In genomic region chr8:60865504-60866114, GRCm38 (mm10) we compare ENCODE assay signal across 9 mouse cellular contexts. TPM values are rescaled to one million over a fixed set of nuclear protein-coding genes. Genes with fewer than 3 reads are reported as not detected.
DNase-seq lines count a peak whose midpoint lies in the region; ATAC-seq and TF ChIP-seq lines count a peak whose summit lies in the region.
"Had no signal": no experiment of that assay in that cellular context is flagged by ENCODE, and none has a peak within 500 bp of the region (broad histone marks: within the 10 kb centered on the region; RNA-seq: fewer than 3 reads in every experiment).

No protein-coding gene starts in this region.

- H3K4me1 ChIP-seq in heart, embryonic 10.5 days: no peaks in the 10 kb centered on the region
- H3K4me1 ChIP-seq in ES-E14 (ENCODE audit: control insufficient read depth in 2 of 2, insufficient read depth in 2 of 2, low read length in 2 of 2, poor library complexity in 1 of 2): peaks cover 0 to 15% of the 10 kb centered on the region in 2 experiments; a peak in 2 of 4 replicates
- no peaks in the 10 kb centered on the region for H3K4me1 ChIP-seq in forebrain, embryonic 14.5 days (ENCODE audit: control insufficient read depth, insufficient read depth, low read length)
- H3K4me1 ChIP-seq: lung, embryonic 15.5 days had no signal

- H3K36me3 ChIP-seq in heart, embryonic 10.5 days: no peaks in the 10 kb centered on the region
- no peaks in the 10 kb centered on the region for H3K36me3 ChIP-seq in ES-E14 (ENCODE audit: control insufficient read depth, insufficient read depth, low read length, poor library complexity, severe bottlenecking)
- no peaks in the 10 kb centered on the region for H3K36me3 ChIP-seq in forebrain, embryonic 14.5 days (ENCODE audit: control insufficient read depth, insufficient read depth, low read length)
- H3K36me3 ChIP-seq: lung, embryonic 15.5 days had no signal

- no peak overlapping the region for H3K4me2 ChIP-seq in forebrain, embryonic 14.5 days (ENCODE audit: low read length)
- H3K4me2 ChIP-seq: lung, embryonic 15.5 days had no signal

- ATAC-seq in forebrain, embryonic 14.5 days: peak; percentile 67

- in situ Hi-C loops in ES-E14 (cut with MboI; ENCODE audit: low sequenced_read_pairs in 2 of 2, unreplicated experiment in 2 of 2): loop anchor here (10.0 to 25.0 kb wide), 2 partner anchors 228 to 251 kb away; partner anchors contain the start of gene Mfap3l (in 1 of the 2)

- no peak overlapping the region for H3K27ac ChIP-seq in heart, embryonic 10.5 days
- no peak overlapping the region for H3K27ac ChIP-seq in ES-E14 (ENCODE audit: insufficient read depth, low read depth, low read length, poor library complexity, severe bottlenecking)
- H3K27ac ChIP-seq in forebrain, embryonic 14.5 days (ENCODE audit: low read depth, low read length): no peak overlapping the region
- H3K27ac ChIP-seq: lung, embryonic 15.5 days had no signal

- H3K9ac ChIP-seq in ES-E14 (ENCODE audit: insufficient read depth, low read depth, low read length, poor library complexity, severe bottlenecking): no peak overlapping the region
- no peak overlapping the region for H3K9ac ChIP-seq in forebrain, embryonic 14.5 days (ENCODE audit: low read length)
- H3K9ac ChIP-seq: lung, embryonic 15.5 days had no signal

- peak; percentile 84 for DNase-seq in heart, adult 11 months
- no peak for DNase-seq in heart, embryonic 10.5 days (ENCODE audit: low spot score)
- DNase-seq in ES-E14 (ENCODE audit: low read depth, low spot score): peak; percentile 53
- DNase-seq in cerebellum, adult 11 months: peak; percentile 71
- DNase-seq in forebrain, embryonic 14.5 days (ENCODE audit: low spot score): peak; percentile 90
- peak; percentile 61 for DNase-seq in large intestine, adult 2 months (ENCODE audit: low read depth, low spot score)
- DNase-seq in lung, postnatal 10 days: peak; percentile 71
- DNase-seq in retina, postnatal 7 days (ENCODE audit: low read depth, low spot score): peak; percentile 78

- 33% methylated on average over 3 of the region's 3 CpGs for WGBS in heart, embryonic 10.5 days
- 32% methylated on average over 3 of the region's 3 CpGs for WGBS in forebrain, embryonic 14.5 days
- 32% methylated on average over 3 of the region's 3 CpGs for WGBS in large intestine, adult 2 months

- H3K9me3 ChIP-seq in heart, embryonic 10.5 days: no peaks in the 10 kb centered on the region
- no peaks in the 10 kb centered on the region for H3K9me3 ChIP-seq in ES-E14 (ENCODE audit: control insufficient read depth, insufficient read depth, low read depth, low read length)
- H3K9me3 ChIP-seq in forebrain, embryonic 14.5 days (replicated peaks; ENCODE audit: control insufficient read depth, low read length): no peaks in the 10 kb centered on the region
- H3K9me3 ChIP-seq: lung, embryonic 15.5 days had no signal

- H3K4me3 ChIP-seq in heart, embryonic 10.5 days: no peak overlapping the region
- H3K4me3 ChIP-seq in ES-E14 (ENCODE audit: insufficient read depth in 1 of 2, low read depth in 1 of 2, low read length in 2 of 2, poor library complexity in 1 of 2, severe bottlenecking in 1 of 2): no peak overlapping the region
- H3K4me3 ChIP-seq in forebrain, embryonic 14.5 days (ENCODE audit: low read depth, low read length): no peak overlapping the region
- H3K4me3 ChIP-seq: lung, embryonic 15.5 days had no signal

- H3K27me3 ChIP-seq in heart, embryonic 10.5 days (ENCODE audit: insufficient read depth, poor library complexity, severe bottlenecking): no peaks in the 10 kb centered on the region
- no peaks in the 10 kb centered on the region for H3K27me3 ChIP-seq in forebrain, embryonic 14.5 days (replicated peaks; ENCODE audit: control insufficient read depth, insufficient read depth, low read length)
- H3K27me3 ChIP-seq: lung, embryonic 15.5 days had no signal

TF ChIP-seq in ES-E14, 5 proteins besides CTCF, POLR2A, EP300 and RAD21:
- TF ChIP-seq MAFK (IDR thresholded peaks at IDR 0.05; ENCODE audit: insufficient read depth, low read depth, low read length) (no peak), CHD2 (IDR thresholded peaks at IDR 0.05; ENCODE audit: low read depth, low read length) (no peak), ZNF384 (IDR thresholded peaks at IDR 0.05; ENCODE audit: low read depth, low read length) (no peak), ZC3H11A (IDR thresholded peaks at IDR 0.05; ENCODE audit: borderline replicate concordance, low read depth, low read length) (peak; percentile 95)

RNA-seq across cellular contexts. Expression of gene Hpf1, which starts 24.6 kb away (rescaled TPM):
- 75.3 and 98.3 TPM in 2 replicates for polyA plus RNA-seq in heart, embryonic 10.5 days (2016; fragmentation: Nextera tagmentation; extraction: Ambion mirVana)
- total RNA-seq in ES-E14 (2012; rRNA removed): 31.1 and 44.6 TPM in 2 replicates
- 102 TPM in 2 replicates for polyA plus RNA-seq in forebrain, embryonic 14.5 days (2014; fragmentation: Nextera tagmentation; extraction: Ambion mirVana)
- 4.9 and 5.4 TPM in 2 replicates for polyA plus RNA-seq in large intestine, adult 2 months (2012; rRNA removed)

Comparison
In these comparisons a context has a peak if more than half of its experiments do, and no peak if none do; other contexts are left out.
1. RNA of gene Hpf1, which starts 24.6 kb away (polyA plus RNA-seq): 102 TPM in forebrain, embryonic 14.5 days and 75.3 to 98.3 TPM in heart, embryonic 10.5 days; 4.9 to 5.4 TPM in large intestine, adult 2 months; every median in the first group is over 10 times any median in the second.